Mouse (Mus musculus): ENCODE data around the gene Macf1.
"Not testable (repeated sequence)": the region's sequence is repeated elsewhere in the genome, so short reads cannot be mapped to it uniquely, and the experiment has no call there.

Macf1 gene

DNA sequence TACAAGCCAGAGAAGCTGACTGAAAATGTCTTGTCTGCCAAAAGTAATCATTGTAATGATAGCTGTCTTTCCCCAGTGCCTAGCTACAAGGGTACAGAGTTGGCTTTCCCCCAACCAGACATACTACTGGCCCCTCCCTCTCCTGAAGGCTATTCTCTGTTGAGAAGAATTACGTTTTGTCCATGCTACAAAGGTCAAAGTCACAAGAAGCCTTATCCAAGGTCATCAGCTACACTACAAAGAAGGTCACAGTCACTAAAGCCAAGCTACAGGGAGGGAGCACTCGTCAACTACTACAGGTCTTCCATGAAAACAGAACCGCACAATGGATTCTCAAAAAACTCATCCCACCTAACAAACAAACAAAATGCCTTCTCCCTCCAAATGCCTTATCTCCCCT lies 49.7 kb downstream of the Macf1 start:
- DNase-seq (ENCODE audit: low spot score) = no peak

DNA sequence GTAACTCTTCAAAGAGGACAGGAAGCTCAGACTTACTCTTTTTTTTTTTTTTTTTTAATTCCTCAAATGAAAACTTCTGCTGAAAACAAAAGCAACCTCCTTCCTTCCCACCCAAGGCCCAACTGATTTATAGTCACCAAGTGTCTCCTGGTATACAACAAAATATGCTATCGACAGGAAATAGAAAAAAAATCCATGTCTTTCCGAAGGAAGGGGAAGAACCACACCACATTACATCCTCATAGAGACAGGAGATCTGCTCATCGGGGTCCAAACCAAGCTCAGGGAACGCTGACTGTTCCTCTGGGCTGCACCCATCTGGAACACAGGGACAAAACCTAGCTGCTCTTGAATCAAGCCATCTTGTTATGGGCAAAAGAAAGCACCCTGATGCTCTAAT lies 50.3 kb downstream of the Macf1 start:
- no peak for DNase-seq (ENCODE audit: low spot score)

DNA sequence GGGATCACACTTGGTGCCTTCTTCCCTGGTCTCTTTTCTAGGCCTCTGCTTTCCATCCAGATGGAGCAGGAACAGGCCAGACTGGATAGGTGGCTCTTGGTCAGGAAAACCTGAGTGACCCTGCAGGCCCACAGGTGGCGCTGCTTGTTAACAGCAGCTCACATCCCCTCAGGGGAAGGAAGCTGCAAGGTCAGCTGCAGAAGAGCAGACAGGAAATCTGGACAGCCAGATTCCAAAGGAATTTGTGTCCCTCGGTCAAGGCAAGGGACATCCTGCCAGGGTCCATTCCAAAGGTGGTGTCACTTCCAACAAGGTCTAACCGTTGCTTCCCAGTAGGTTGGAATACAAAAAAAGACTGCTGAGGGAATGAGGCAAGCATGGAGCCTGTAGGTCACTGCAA lies 50.8 kb downstream of the Macf1 start:
- no peak for DNase-seq (ENCODE audit: low spot score)

DNA sequence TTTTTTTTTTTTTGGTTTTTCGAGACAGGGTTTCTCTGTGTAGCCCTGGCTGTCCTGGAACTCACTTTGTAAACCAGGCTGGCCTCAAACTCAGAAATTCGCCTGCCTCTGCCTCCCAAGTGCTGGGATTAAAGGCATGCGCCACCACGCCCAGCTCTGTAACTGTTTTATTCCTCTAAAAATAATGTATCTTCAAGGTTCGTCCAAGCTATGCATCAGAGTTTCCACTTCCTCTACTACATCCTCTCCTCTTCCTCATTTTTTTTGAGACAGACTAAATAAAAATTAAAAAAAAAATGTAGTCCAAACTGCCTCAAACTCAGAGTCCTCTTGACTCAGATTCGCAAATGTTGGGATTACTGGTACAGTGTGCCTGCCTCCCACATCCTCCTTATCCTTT lies 52.0 kb downstream of the Macf1 start:
- not testable (repeated sequence) for DNase-seq (ENCODE audit: low spot score)

DNA sequence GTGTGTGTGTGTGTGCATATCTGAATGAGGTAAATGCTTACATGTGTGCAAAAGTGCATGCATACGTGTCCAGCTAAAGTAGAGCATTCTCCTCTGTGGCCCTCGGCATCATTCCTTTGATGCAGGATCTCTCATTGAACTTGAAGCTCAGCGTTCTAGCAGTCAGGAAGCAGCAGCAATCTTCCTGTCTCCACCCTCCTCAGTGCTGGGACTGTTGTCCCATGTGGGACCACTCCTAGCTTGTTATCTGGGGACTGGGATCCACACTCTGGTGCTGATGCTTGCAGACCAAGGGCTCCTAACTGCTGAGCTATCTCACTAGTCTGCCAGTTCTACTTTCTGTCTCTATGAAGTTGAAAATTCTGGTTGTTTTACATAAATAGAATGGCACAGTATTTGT lies 52.5 kb downstream of the Macf1 start:
- no peak for DNase-seq (ENCODE audit: low spot score)

DNA sequence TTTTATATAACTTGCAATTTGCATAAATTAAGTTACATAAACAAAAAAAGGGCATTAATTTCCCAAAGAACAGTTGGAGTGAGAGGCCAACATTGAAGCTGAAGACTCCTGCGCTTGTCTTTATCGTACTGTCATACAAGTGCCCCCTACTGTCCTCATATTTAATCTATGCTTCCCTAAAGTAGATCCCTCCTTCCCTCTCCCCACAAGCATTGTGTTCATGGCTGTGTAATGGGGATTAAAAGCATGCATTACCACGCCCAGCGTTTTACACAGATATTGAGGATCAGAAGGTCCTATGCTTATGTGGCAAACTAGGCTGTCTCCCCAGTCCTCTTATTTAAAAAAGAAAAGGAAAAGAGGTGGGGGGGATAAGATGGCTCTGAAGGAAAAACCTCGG lies 56.5 kb downstream of the Macf1 start:
- DNase-seq (ENCODE audit: low spot score) = no peak

DNA sequence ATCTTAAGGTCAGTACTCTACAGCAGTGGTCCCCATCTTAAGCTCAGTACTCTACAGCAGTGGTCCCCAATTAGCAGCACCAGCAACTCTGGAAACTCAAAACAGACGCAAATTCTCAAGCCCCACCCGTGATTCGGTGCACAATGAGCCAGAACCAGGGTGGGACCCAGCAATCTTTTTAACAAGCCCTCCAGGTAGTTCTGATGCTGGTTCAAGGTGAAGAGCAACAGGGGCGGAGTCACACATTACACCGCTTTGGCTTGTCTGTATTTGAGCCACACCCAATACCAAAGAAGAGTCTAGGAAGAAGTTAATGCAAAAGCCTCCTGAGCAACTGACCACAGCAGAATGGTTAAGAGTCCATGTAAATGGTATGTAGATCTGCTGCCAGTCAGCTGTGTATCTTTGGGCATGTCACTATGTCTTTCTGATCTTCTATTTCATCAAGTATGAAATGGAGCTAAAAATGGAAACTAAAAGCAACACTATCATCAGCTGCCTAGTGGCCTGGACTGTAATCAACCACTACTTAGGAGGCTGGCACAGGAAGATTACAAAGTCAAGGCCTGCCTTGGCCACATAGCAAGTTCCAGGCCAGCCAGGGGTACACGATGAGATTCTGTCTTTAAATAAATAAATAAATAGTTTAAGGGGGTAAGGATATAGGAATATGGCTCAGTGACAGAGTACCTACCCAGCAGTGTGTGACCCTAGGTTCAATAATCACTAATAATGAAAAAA lies 58.7 kb downstream of the Macf1 start:
- DNase-seq (ENCODE audit: low spot score) = peak; percentile 14

DNA sequence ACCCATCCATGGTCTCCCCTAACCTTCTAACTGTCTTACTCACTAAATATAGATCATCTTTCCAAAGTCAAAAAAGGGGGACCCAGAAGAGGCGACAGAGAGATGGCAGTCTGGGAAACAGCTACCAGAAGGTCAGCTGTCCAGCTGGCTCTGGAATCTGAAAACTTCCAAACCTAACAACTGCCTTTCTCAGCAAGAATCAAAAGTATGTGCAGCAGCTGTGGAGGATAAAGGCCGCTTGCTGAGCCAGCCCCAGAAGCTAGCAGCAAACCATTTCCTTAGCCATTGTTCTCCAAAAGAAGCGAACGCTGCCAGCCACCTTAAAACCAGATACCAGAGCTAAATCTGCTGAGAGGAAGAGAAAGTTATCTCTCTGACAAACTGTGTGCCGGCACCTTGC lies 59.7 kb downstream of the Macf1 start:
- DNase-seq (ENCODE audit: low spot score) = no peak

DNA sequence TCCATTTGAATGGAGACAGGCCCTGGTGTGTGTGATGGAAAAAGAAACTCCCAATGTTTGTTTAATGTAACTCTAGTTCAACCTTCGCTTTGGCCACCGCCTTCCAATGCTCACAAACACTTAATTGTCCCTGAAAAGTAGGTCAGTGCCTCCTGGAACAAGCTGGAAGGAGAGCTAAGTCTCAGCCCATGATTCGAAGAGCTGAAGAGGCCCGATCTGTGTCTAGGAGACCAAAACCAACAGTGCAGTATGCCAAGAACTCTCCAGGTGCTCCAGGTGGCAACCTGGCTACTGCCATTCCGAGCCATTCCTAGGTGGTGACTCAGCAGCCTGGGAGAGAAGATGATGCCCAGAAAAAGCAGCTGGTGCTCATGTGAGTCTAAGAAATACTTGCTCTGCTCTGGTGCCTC lies 60.4 kb downstream of the Macf1 start:
- DNase-seq (ENCODE audit: low spot score) = no peak

DNA sequence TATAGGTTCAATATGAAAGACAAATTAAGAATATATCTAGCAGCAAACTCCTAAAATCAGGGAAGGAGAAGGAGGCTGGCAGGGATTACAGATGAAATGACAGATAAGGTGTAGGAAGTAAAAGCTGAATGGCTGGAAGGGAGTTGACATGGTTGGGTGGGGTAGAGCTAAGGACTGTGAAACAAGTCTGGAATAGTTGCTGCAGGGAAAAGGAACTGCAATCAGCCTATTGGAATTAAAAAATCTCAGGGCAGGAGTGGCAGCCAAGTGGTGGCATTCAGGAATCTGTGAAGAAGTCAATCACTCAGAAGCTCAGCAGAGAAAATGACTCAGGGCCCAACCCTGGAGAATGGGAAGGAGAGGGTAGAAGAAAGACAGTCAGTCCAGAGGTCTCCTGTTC lies 62.4 kb downstream of the Macf1 start:
- no peak for DNase-seq (ENCODE audit: low spot score)

DNA sequence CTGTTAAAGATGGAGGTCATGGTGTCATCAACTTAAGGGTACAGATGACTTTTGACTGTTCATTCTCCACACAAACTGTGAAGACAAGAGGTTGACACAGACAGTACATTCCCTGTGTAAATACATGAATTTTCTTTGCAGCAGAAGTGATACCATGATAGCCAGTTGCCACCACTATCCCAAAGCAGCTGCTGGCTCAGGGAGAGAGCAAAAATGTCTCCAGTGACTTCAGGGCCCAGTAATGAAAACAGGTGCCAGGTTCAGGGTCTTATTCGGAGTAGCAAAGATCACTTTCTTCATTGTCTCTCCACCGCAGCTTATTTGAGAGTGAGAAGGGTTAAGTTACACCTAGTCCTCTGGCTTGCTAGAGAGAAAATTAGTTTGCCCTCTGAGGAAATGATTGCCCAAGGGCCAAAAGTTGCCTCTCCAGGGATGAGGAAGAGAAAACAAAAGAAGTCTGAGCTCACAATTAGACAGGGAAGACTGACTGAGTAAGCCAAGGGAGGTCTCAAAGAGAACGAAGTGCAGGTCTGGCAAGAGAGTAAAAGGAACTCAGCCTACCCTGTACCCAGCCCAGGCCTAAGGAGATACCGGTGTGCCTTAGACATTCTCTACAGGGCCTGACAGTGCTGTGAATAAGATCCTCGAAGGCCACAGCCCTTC lies 66.3 kb downstream of the Macf1 start:
- no peak for DNase-seq (ENCODE audit: low spot score)

DNA sequence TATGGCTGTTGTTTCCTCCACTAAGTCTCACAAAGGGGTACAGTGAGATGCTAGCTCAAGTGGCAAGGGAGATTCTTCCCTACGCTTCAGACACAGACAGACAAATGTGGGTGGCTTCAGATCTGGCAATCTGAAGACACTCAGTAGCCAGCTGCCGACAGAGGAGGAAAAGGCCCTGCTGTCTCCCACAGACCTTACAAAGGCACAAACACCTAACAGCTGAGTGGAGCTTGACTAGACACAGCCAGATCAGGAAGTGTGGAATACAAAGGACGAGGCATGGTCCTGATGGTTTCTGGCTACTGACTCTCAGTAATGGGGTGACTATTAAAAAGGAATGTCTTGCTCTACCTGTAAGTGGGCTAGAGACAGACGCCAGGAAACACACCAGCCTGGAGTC lies 67.2 kb downstream of the Macf1 start:
- DNase-seq (ENCODE audit: low spot score) = no peak

DNA sequence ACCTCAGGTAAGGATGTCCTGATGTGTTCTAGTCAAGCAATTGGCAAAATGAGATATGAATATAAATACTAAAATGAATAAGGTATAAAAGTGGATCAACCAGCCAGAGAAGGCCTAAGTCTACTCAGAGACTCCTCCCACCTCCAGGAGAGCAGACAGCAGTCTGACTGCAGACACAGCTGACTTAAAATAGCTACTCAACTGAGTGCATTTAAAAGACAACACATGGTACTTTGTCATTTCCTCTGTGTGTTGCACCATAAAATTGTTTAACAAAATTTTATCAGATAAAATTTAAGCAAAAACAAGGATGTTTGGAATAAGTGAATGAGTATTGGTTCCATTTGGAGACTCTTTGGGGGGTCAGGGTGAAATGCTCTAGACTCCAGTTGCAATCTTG lies 67.7 kb downstream of the Macf1 start:
- DNase-seq (ENCODE audit: low spot score) = no peak

DNA sequence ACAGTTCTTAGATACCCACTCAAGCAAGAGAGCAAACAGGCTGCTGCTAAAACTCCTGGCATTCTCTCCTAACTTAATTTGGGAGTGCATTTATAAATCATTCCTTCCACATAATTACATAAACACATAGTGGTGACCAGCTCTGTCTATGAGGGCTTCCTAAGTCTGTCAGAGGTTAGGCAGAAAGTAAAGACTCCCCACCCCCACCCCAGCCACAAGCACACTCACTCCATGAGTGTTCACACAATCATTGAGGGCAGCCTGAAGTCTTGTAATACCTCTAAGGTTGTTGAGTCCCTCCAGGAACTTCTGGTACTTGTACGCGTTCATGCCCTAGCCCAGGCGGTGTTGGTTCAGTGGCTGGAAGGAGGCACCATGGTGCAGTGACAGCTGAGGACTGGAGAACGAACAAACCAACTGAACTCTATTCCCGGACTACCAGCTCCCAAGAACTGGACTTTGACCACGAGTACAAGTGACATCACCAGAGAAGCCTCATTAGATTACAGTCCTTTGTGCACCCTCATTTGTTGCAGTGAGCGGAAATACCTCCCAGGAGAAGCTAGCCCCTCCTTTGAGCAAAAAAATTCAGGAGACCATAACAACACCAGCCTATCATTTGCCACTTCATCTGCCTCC lies 70.7 kb downstream of the Macf1 start:
- no peak for DNase-seq (ENCODE audit: low spot score)

DNA sequence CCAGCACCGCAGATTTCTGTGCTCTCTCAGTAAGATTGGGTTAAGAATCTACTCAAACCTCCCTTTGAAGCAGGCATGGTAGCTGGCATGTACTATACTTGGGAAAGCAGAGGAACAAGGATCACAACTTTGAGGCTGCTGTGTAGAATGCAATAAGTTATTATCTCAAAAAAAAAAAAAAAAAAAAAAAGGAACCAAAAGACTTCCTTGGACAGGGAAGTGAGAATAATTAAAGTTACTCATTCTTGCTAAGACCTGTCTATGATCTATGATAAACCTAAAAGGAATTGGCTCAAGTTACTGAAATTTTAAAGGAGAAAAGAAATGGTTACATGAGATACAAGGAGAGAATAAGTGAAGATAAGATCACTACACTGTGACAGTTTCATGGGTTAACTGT lies 72.2 kb downstream of the Macf1 start:
- no peak for DNase-seq (ENCODE audit: low spot score)

DNA sequence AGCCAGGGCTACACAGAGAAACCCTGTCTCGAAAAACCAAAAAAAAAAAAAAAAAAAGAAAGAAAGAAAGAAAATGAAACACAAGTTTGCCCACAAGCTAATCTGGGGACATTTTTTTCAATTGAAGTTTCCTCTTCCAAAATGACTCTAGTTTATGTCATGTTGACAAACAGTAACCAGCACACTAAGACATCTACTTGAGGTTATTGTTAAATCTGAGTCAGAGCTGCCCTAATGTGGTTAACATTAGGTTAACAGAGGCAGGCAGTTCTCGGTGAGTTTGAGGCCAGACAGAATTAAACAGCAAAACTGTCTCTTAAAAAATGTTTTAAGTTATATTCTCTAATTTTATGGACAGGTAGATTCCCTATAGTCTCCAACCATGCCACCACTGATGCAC lies 72.9 kb downstream of the Macf1 start:
- no peak for DNase-seq (ENCODE audit: low spot score)

DNA sequence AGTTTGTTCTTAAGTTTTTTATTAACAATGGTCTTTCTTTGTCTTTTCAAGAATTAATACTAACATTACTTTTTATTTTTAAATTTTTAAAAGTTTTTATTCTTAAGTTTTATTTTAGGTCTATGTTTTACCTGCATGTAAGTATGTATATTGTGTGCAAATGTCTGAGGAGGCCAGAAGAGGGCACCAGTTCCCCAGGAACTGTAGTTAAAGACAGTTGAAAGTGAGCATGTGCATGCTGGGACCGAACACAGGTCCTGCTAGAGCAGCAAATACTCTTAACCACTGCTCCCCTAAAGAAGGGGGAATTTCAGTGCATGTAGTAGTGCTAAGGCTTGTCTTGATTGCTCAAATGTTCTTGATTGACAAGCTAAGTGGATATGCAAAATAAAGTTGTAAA lies 77.0 kb downstream of the Macf1 start:
- peak; percentile 30 for DNase-seq (ENCODE audit: low spot score)

DNA sequence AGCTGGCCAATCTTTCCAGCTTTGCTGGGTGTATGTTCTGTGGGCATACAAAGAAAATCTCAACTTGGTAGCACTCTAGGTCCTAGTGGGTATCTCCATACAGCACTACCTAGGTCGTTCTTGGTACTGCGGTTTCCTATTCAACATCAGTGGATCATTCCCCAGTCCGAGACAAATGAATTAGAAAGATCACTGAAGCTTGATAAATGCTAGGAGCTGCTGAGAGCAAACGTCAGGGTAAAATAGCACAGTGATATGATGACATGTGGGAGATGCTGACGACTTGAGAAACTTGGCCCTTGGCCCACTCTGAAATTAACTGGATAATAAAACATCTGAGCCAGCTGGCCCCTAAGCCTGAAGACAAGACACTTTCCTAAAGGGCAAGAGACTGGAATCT lies 78.2 kb downstream of the Macf1 start:
- no peak for DNase-seq (ENCODE audit: low spot score)

DNA sequence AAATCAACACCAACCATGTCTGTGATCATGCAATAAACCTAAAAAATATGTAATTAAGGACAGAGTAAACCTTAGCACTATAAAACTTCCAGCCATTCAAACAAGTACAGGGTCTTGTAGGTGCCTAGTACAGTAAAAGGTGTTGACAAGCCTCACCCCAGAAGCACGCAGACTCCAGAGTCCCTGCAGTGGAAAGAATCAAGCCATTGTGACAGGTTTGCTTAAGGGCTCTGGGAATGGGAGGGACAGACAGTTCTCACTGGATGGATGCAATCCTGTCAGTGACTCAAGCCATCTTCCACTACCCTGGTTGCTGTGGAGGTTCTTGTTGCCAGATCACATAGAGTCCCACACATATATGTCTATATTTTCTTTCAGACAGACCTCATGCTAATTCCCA lies 78.9 kb downstream of the Macf1 start:
- DNase-seq (ENCODE audit: low spot score) = no peak

DNA sequence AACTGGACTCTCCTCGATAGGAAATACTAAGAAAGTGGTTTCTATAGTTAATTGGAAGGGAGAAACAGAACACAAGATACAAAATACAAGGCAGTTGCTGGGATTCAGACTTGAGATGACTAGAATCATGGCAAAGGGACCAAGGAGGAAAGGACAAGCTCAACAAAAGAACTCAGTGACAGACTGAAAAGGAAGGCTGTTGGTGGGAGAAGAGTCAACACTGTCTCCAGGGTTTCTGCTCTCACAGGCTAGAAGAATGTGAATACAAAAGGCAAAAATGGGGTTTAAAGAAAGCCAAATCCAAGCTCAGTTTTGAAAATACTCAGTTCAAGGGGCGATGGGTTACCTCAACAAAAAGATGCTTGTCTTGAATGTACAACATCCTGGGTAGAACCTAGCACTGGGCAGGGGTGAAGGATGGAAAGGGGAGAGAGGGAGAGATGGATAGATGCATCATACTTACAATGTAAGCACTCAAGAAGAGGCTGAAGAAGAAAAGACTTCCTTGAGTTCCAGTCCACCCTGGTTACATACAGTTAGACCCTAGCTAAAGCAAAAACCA lies 81.4 kb downstream of the Macf1 start:
- DNase-seq (ENCODE audit: low spot score) = no peak

DNA sequence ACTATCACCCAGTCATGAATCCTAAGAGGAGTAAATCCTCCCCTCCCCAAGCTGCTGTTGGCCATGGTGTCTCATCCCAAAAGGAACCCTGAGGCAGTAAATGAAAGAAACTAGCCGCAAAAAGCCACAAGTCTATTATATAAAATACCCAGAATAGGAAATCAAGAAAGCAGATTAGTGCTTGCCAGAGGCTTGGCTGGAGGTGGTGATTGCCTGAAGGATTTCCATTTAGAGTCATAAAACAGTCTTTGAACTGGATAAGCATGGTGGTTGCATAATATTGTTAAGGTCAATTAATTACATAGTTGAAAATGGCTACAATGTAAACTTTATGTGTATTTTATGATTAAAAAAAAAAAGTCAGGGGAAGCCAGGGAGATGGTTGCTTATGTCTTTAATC lies 83.1 kb downstream of the Macf1 start:
- no peak for DNase-seq (ENCODE audit: low spot score)

DNA sequence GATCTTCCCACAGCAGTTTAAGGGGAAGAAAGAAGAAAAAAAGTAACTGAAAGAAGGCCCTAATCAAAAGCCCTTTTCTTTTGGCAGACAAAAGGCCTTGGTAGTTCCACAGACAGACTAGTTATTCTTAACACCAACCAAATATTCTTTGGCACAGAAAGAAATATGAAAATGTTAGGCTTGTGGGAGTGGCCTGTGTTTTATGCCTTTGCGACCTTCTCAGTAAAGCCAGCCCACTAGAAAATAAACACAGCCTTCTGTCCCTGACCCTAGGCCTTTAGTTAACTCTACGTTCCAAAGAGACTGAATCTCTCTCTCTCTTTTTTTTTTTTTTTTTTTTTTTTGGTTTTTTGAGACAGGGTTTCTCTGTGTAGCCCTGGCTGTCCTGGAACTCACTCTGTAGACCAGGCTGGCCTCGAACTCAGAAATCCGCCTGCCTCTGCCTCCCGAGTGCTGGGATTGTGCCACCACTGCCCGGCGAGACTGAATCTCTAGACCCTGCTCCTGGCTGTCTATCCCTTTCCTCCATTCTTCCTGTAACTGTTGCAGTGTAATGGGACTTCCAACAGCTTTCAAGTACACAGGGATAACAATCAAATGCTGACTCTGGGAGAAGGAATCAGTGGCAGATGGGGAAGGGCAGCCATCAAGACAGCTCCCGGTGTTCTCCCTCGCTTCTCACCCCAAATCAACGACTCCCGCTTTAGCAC lies 85.5 kb downstream of the Macf1 start:
- no peak for DNase-seq (ENCODE audit: low spot score)

DNA sequence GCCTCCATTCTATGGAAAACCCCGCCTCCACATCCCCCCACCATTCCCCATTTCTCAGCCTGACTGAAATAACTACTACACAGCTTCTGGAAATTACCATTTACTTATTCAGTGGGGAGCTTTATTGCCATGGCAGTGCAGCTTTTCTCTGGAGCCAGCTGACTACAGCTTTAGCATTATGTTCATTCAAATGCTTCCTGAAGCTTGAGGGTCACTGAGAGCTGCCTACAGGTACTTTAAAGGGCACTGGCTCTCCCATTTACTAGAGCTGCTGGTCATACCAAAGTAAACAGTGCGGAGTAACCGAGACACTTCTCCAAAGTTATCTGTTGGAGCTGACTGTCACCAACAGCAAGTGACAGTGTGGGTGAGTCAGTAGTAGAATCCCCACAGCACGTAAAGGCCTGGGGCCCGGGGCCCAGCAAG lies 89.8 kb downstream of the Macf1 start:
- no peak for DNase-seq (ENCODE audit: low spot score)
